Mouse (Mus musculus) brain, embryonic 14.5 days (tissue): ENCODE measurements around the gene Rubcnl.

ENCODE experiments used
- CTCF ChIP-seq: fragments of 200-500 bp; IDR thresholded peaks from 2 replicates; pipeline ENCODE4 v1.5.1; 2012; ENCODE audit warnings: inconsistent platforms, mild to moderate bottlenecking, moderate library complexity, borderline replicate concordance; ENCODE audit not compliant: insufficient read depth, insufficient read length; ENCODE audit errors: extremely low read depth
- POLR2A ChIP-seq: fragments of 200-500 bp; IDR thresholded peaks from 2 replicates; pipeline ENCODE4 v1.6.1; 2012; ENCODE audit warnings: mild to moderate bottlenecking, inconsistent platforms, borderline replicate concordance; ENCODE audit not compliant: poor library complexity, insufficient read depth, insufficient read length, severe bottlenecking; ENCODE audit errors: extremely low read depth

DNA sequence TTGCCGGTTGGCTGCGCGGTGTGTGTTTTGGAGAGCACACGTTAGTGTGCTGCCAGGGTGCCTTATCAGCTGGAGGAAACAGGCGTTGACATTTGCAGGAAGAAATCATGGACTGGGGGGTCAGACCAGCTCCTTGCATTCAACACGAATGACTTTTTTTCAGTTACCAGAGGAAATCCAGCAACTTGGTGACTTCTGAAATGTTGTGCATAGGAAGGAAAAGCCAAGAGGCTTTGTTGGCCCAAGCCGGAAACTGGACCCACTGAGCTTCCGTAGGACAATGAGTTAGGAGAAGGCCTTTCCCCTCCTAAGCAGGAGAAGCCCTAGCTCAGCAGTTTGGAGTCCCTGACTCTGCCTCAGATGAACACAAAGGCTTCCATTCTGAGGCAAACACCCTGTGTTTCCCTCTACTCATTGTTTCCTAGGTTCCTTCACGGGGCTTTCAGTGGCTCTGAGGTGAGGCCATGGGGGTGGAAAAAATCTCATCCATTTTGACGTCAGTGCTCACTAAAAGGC lies 41.6 kb upstream of the Rubcnl start:
- no peak for TF ChIP-seq CTCF
- no peak for TF ChIP-seq POLR2A
